Mouse (Mus musculus): ENCODE measurements at regions not wholly inside any gene's neighbourhood (a gene's known extent, or its start where the extent isn't known, plus 50 kb on each side); places are given as distances from the start of the nearest gene placed in this dataset.

- DNase-seq (ENCODE audit: low read depth, low spot score): no peak
These were observed 445.3 kb downstream of the Wdr11 start for GRCm38 (mm10) chr7:130036845-130037572.

- no peak for DNase-seq (ENCODE audit: low read depth, low spot score)
These were observed 445.9 kb downstream of the Wdr11 start for GRCm38 (mm10) chr7:130037573-130037925.

GRCm38 (mm10) chr7:130040596-130040995, 448.9 kb downstream of the Wdr11 start:
- DNase-seq (ENCODE audit: low read depth, low spot score): no peak

- no peak for DNase-seq (ENCODE audit: low read depth, low spot score)
These were observed 449.8 kb downstream of the Wdr11 start for GRCm38 (mm10) chr7:130041402-130041965.

- no peak for DNase-seq (ENCODE audit: low read depth, low spot score)
These were observed 450.7 kb downstream of the Wdr11 start for GRCm38 (mm10) chr7:130042296-130042910.

GRCm38 (mm10) chr7:130043397-130044234, 452.0 kb downstream of the Wdr11 start:
- no peak for DNase-seq (ENCODE audit: low read depth, low spot score)

GRCm38 (mm10) chr7:130044235-130044553, 452.5 kb downstream of the Wdr11 start:
- no peak for DNase-seq (ENCODE audit: low read depth, low spot score)

- no peak for DNase-seq (ENCODE audit: low read depth, low spot score)
These were observed 452.9 kb downstream of the Wdr11 start for GRCm38 (mm10) chr7:130044581-130044980.

GRCm38 (mm10) chr7:130046086-130046485, 454.4 kb downstream of the Wdr11 start:
- no peak for DNase-seq (ENCODE audit: low read depth, low spot score)

- DNase-seq (ENCODE audit: low read depth, low spot score): no peak
These were observed 455.8 kb downstream of the Wdr11 start for GRCm38 (mm10) chr7:130047293-130048034.

GRCm38 (mm10) chr7:130048106-130048772, 456.6 kb downstream of the Wdr11 start:
- no peak for DNase-seq (ENCODE audit: low read depth, low spot score)

- no peak for DNase-seq (ENCODE audit: low read depth, low spot score)
These were observed 457.8 kb downstream of the Wdr11 start for GRCm38 (mm10) chr7:130049461-130049860.

GRCm38 (mm10) chr7:130050120-130050519, 458.5 kb downstream of the Wdr11 start:
- DNase-seq (ENCODE audit: low read depth, low spot score): no peak

- DNase-seq (ENCODE audit: low read depth, low spot score): no peak
These were observed 460.7 kb downstream of the Wdr11 start for GRCm38 (mm10) chr7:130052376-130052775.

- DNase-seq (ENCODE audit: low read depth, low spot score): no peak
These were observed 462.5 kb downstream of the Ate1 start for GRCm38 (mm10) chr7:130057708-130058107.

- no peak for DNase-seq (ENCODE audit: low read depth, low spot score)
These were observed 461.9 kb downstream of the Ate1 start for GRCm38 (mm10) chr7:130058267-130058666.

GRCm38 (mm10) chr7:130059684-130060607, 460.2 kb downstream of the Ate1 start:
- no peak for DNase-seq (ENCODE audit: low read depth, low spot score)

- no peak for DNase-seq (ENCODE audit: low read depth, low spot score)
These were observed 455.7 kb downstream of the Ate1 start for GRCm38 (mm10) chr7:130064500-130064899.

- no peak for DNase-seq (ENCODE audit: low read depth, low spot score)
These were observed 451.9 kb downstream of the Ate1 start for GRCm38 (mm10) chr7:130068316-130068715.

- no peak for DNase-seq (ENCODE audit: low read depth, low spot score)
These were observed 446.8 kb downstream of the Ate1 start for GRCm38 (mm10) chr7:130073388-130073787.

All from WW6 (cell line).